14 mouse cellular contexts compared by ENCODE assay signal in the genomic region with DNA sequence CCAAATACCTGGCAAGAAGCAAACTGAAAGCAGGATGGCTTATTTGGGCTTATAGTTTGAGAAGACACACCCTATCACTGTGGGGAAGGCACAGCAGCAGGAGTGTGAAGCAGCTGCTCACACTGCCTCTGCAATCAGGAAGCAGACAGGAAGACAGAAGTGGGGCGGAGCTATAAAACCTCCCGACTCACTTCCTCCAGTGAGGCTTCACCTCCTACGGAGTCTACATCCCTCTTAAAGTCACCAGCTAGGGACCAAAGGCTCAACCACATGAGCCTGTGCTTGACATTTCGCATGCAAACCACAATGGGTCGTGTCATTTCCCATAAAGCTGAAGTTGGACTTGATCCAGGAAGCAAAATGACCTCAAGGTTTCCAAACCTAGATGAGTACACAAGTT.
DNase-seq lines count a peak whose midpoint lies in the region; ATAC-seq lines count a peak whose summit lies in the region.
"Had no signal": no experiment of that assay in that cellular context is flagged by ENCODE, and none has a peak within 500 bp of the region (broad histone marks: within the 10 kb centered on the region; RNA-seq: fewer than 3 reads in every experiment).

No protein-coding gene starts in this region.

- no peak for ATAC-seq in CD4-positive, CD25-positive, alpha-beta regulatory T cell, adult 4 months
- peak; percentile 99 for ATAC-seq in granulocyte monocyte progenitor cell, adult 5-6 weeks (replicated peaks; ENCODE audit: poor library complexity, severe bottlenecking)
- ATAC-seq in neutrophil, adult 5-6 weeks (ENCODE audit: extremely low read depth, insufficient number of reproducible peaks, low FRiP score, poor library complexity, severe bottlenecking) = peak; percentile 41; the same call in 1 of the 2 replicates
- ATAC-seq: activated CD4-positive, CD25-positive, alpha-beta regulatory T cell, adult 4 months; forebrain, embryonic 15.5 days; intestine, embryonic 16.5 days had no signal

- DNase-seq in CD4-positive, CD25-positive, alpha-beta regulatory T cell, adult 2 months (ENCODE audit: low read depth, low spot score) = peak; percentile 3
- peak; percentile 5 for DNase-seq in 3134 (ENCODE audit: extremely low read depth, insufficient read length, low spot score)
- DNase-seq in cerebellum, postnatal 14 days = no peak
- DNase-seq in embryo, embryonic 9.5 days (ENCODE audit: extremely low spot score) = no peak
- DNase-seq in kidney, adult 8-10 months = no peak
- DNase-seq: cerebellum, adult 18-20 months; heart, postnatal 36 days; left cerebral cortex, postnatal 4 days had no signal

Comparison
In these comparisons a context has a peak if more than half of its experiments do, and no peak if none do; other contexts are left out.
1. DNase-seq: peak in CD4-positive, CD25-positive, alpha-beta regulatory T cell, adult 2 months (single experiment) and 3134 (single experiment); none in cerebellum, postnatal 14 days (0 of 2), embryo, embryonic 9.5 days (single experiment) and kidney, adult 8-10 months (0 of 2).